Mouse (Mus musculus) brain, embryonic 18.5 days (tissue): ENCODE measurements around the gene Ccer2.

Experiments used
- DNase-seq: peaks from one replicate; pipeline ENCODE4 v3.0.0-alpha.2; 2012; ENCODE audit warnings: low read depth, low spot score

Gene Ccer2

GRCm38 (mm10) chr7:28790066-28790806, 34.3 kb downstream of the Ccer2 start:
- DNase-seq, result no peak

GRCm38 (mm10) chr7:28791706-28792105, 35.7 kb downstream of the Ccer2 start:
- DNase-seq, result no peak

GRCm38 (mm10) chr7:28792391-28793185, 36.6 kb downstream of the Ccer2 start:
- DNase-seq, result no peak

- no peak for DNase-seq
Observed at GRCm38 (mm10) chr7:28793834-28794233, 37.9 kb downstream of the Ccer2 start.

- DNase-seq, result no peak
Observed at GRCm38 (mm10) chr7:28794496-28794895, 38.5 kb downstream of the Ccer2 start.

- DNase-seq, result no peak
Observed at GRCm38 (mm10) chr7:28795832-28796231, 39.9 kb downstream of the Ccer2 start.

GRCm38 (mm10) chr7:28796562-28796975, 40.6 kb downstream of the Ccer2 start:
- DNase-seq, result no peak

GRCm38 (mm10) chr7:28799994-28800393, 44.0 kb downstream of the Ccer2 start:
- no peak for DNase-seq

GRCm38 (mm10) chr7:28801451-28801850, 45.5 kb downstream of the Ccer2 start:
- no peak for DNase-seq

- no peak for DNase-seq
Observed at GRCm38 (mm10) chr7:28801901-28802670, 46.1 kb downstream of the Ccer2 start.

GRCm38 (mm10) chr7:28802846-28803588, 47.0 kb downstream of the Ccer2 start:
- no peak for DNase-seq

GRCm38 (mm10) chr7:28803756-28804155, 47.8 kb downstream of the Ccer2 start:
- DNase-seq, result no peak

GRCm38 (mm10) chr7:28806869-28807268, 50.9 kb downstream of the Ccer2 start:
- no peak for DNase-seq

- DNase-seq, result no peak
Observed at GRCm38 (mm10) chr7:28807641-28808220, 51.8 kb downstream of the Ccer2 start.

- no peak for DNase-seq
Observed at GRCm38 (mm10) chr7:28808221-28808941, 52.4 kb downstream of the Ccer2 start, which contains the start of gene Hnrnpl. Gene Hnrnpl, plus strand, starts transcription at chr7:28808541.
